Mouse (Mus musculus) cortical plate, adult 2 months (tissue): ENCODE results near the gene Ndufb7.

Experiments used
- CTCF ChIP-seq: fragments of 200-500 bp; IDR thresholded peaks from 2 replicates; pipeline ENCODE4 v1.5.1; 2011; ENCODE audit warnings: mild to moderate bottlenecking, control low read depth, low read length; ENCODE audit not compliant: insufficient read depth; ENCODE audit errors: extremely low read depth
- POLR2A ChIP-seq: fragments of 200-500 bp; IDR thresholded peaks from 2 replicates; pipeline ENCODE4 v1.6.1; 2011; ENCODE audit warnings: mild to moderate bottlenecking, low read length, control low read depth; ENCODE audit not compliant: insufficient read depth; ENCODE audit errors: extremely low read depth

GRCm38 (mm10) chr8:83607661-83608397 lies 41.4 kb downstream of the Ndufb7 start, which contains the start of the genes Tecr and Dnajb1:
- TF ChIP-seq POLR2A (peak; percentile 78), CTCF (no peak)
